Mouse (Mus musculus) induced T-regulatory cell, adult 2 months (primary cell): ENCODE results near the gene Fip1l1.

Experiments used
- DNase-seq: peaks from one replicate; pipeline ENCODE4 v3.0.0-alpha.2; 2012; ENCODE audit warnings: low read depth

Fip1l1 gene

GRCm38 (mm10) chr5:74535240-74536021 is at the start of gene Fip1l1:
Gene Fip1l1 (plus strand): TSS chr5:74535449.
- DNase-seq = peak; percentile 98

GRCm38 (mm10) chr5:74492705-74493104 is 42.5 kb upstream of the Fip1l1 start:
- no peak for DNase-seq

- no peak for DNase-seq
Measured at GRCm38 (mm10) chr5:74511686-74512085, 23.6 kb upstream of the Fip1l1 start.

GRCm38 (mm10) chr5:74527025-74527424 is 8.2 kb upstream of the Fip1l1 start:
- no peak for DNase-seq

GRCm38 (mm10) chr5:74530785-74531184 is 4.5 kb upstream of the Fip1l1 start:
- peak; percentile 30 for DNase-seq

- DNase-seq = peak; percentile 98
Measured at GRCm38 (mm10) chr5:74531630-74532280, 3.5 kb upstream of the Fip1l1 start, which contains the start of gene Scfd2. Gene Scfd2 (minus strand): TSS chr5:74531759.

GRCm38 (mm10) chr5:74536180-74536947 is 1.1 kb downstream of the Fip1l1 start:
- peak; percentile 54 for DNase-seq

- DNase-seq = no peak
Measured at GRCm38 (mm10) chr5:74545606-74546005, 10.4 kb downstream of the Fip1l1 start.

- no peak for DNase-seq
Measured at GRCm38 (mm10) chr5:74549566-74549965, 14.3 kb downstream of the Fip1l1 start.

- no peak for DNase-seq
Measured at GRCm38 (mm10) chr5:74561151-74561550, 25.9 kb downstream of the Fip1l1 start.

GRCm38 (mm10) chr5:74571767-74572166 is 36.5 kb downstream of the Fip1l1 start:
- DNase-seq = no peak

- no peak for DNase-seq
Measured at GRCm38 (mm10) chr5:74589133-74589532, 53.9 kb downstream of the Fip1l1 start.

- no peak for DNase-seq
Measured at GRCm38 (mm10) chr5:74591413-74591812, 56.2 kb downstream of the Fip1l1 start.

- no peak for DNase-seq
Measured at GRCm38 (mm10) chr5:74593147-74593546, 57.9 kb downstream of the Fip1l1 start.

GRCm38 (mm10) chr5:74600010-74600409 is 64.8 kb downstream of the Fip1l1 start:
- DNase-seq = no peak

- no peak for DNase-seq
Measured at GRCm38 (mm10) chr5:74601171-74601570, 65.9 kb downstream of the Fip1l1 start.

- DNase-seq = no peak
Measured at GRCm38 (mm10) chr5:74601965-74602364, 66.7 kb downstream of the Fip1l1 start.

GRCm38 (mm10) chr5:74602371-74602770 is 67.1 kb downstream of the Fip1l1 start:
- DNase-seq = no peak

GRCm38 (mm10) chr5:74603306-74603705 is 68.1 kb downstream of the Fip1l1 start:
- no peak for DNase-seq

GRCm38 (mm10) chr5:74606213-74606612 is 71.0 kb downstream of the Fip1l1 start:
- DNase-seq = no peak

- DNase-seq = no peak
Measured at GRCm38 (mm10) chr5:74610511-74610910, 75.3 kb downstream of the Fip1l1 start.

GRCm38 (mm10) chr5:74612713-74613112 is 77.5 kb downstream of the Fip1l1 start:
- no peak for DNase-seq
